Mouse (Mus musculus) thymus, adult 2 months (tissue): ENCODE results near the gene Nxpe2. TPM values are rescaled to one million over a fixed set of nuclear protein-coding genes. Genes with fewer than 3 reads are reported as not detected.
"Not testable (repeated sequence)": the region's sequence is repeated elsewhere in the genome, so short reads cannot be mapped to it uniquely, and the experiment has no call there.

Experiments used
- DNase-seq: peaks from one replicate; pipeline ENCODE4 v3.0.0; 2021
- H3K27ac ChIP-seq: fragments of 200-500 bp; 2 replicates; pipeline ENCODE4 v1.5.1; 2012; ENCODE audit warnings: low read length, control low read depth; ENCODE audit not compliant: control insufficient read depth, insufficient read depth
- H3K27me3 ChIP-seq: fragments of 200-500 bp; 2 replicates; pipeline ENCODE4 v1.6.1; 2012; ENCODE audit warnings: mild to moderate bottlenecking, low read length, moderate library complexity, mixed read lengths; ENCODE audit not compliant: control insufficient read depth, insufficient read depth
- H3K36me3 ChIP-seq: fragments of 200-500 bp; 2 replicates; pipeline ENCODE4 v1.6.1; 2012; ENCODE audit warnings: mild to moderate bottlenecking, low read length, moderate library complexity; ENCODE audit not compliant: control insufficient read depth, insufficient read depth
- H3K4me1 ChIP-seq: fragments of 200-500 bp; replicated peaks from 2 replicates; pipeline ENCODE4 v1.6.1; 2012; ENCODE audit warnings: low read length; ENCODE audit not compliant: control insufficient read depth, insufficient read depth
- H3K4me3 ChIP-seq: fragments of 200-500 bp; 2 replicates; pipeline ENCODE4 v1.5.1; 2012; ENCODE audit warnings: mild to moderate bottlenecking, low read length, control low read depth, moderate library complexity; ENCODE audit not compliant: control insufficient read depth, insufficient read depth
- CTCF ChIP-seq: fragments of 200-500 bp; IDR thresholded peaks from 2 replicates; pipeline ENCODE4 v1.5.1; 2012; ENCODE audit warnings: mild to moderate bottlenecking, control low read depth, low read length, moderate library complexity, borderline replicate concordance; ENCODE audit not compliant: control insufficient read depth, poor library complexity, insufficient read depth; ENCODE audit errors: extremely low read depth
- POLR2A ChIP-seq: fragments of 200-500 bp; IDR thresholded peaks from 2 replicates; pipeline ENCODE4 v1.6.1; 2012; ENCODE audit warnings: mild to moderate bottlenecking, low read length, control low read depth, moderate library complexity; ENCODE audit not compliant: control insufficient read depth, poor library complexity, insufficient read depth; ENCODE audit errors: extremely low read depth
- WGBS: fragments of 180-500 bp; shearing (Covaris S2); methylation state at CpG from one replicate; pipeline ENCODE4 v1.1.7; 2018; 5-methylcytosine and 5-hydroxymethylcytosine counted together
- polyA plus RNA-seq: library from polyadenylated mRNA; depleted of rRNA; stranded (reverse); fragments of >200 nt; gene quantifications from 2 replicates; pipeline ENCODE4 v1.2.3, GENCODE M21; 2012; rRNA removed

Gene Nxpe2
- polyA plus RNA-seq, 1 experiment: 2.1 TPM

- Histone ChIP-seq H3K27me3 (no peaks in the 10 kb centered on the region), H3K4me1 (no peaks in the 10 kb centered on the region), H3K36me3 (no peaks in the 10 kb centered on the region), H3K4me3 (no peak overlapping the region), H3K27ac (no peak overlapping the region)
- DNase-seq: no peak
- WGBS: 78% methylated on average over 3 of the region's 3 CpGs
- TF ChIP-seq POLR2A: no peak
- TF ChIP-seq CTCF: no peak
Observed at GRCm38 (mm10) chr9:48314194-48314593, 39.1 kb downstream of the Nxpe2 start.

- Histone ChIP-seq H3K4me1 (no peaks in the 10 kb centered on the region), H3K27ac (no peak overlapping the region), H3K27me3 (no peaks in the 10 kb centered on the region), H3K4me3 (no peak overlapping the region), H3K36me3 (no peaks in the 10 kb centered on the region)
- no peak for DNase-seq
- TF ChIP-seq CTCF (no peak), POLR2A (no peak)
- WGBS: 92% methylated on average over 5 of the region's 5 CpGs
Observed at GRCm38 (mm10) chr9:48311241-48311640, 42.0 kb downstream of the Nxpe2 start.

- H3K36me3 ChIP-seq, H3K4me3 ChIP-seq, H3K4me1 ChIP-seq, H3K27ac ChIP-seq, DNase-seq, H3K27me3 ChIP-seq: not testable (repeated sequence)
- WGBS: 94% methylated on average over 5 of the region's 5 CpGs
Observed at GRCm38 (mm10) chr9:48303564-48303963, 49.7 kb downstream of the Nxpe2 start.

DNA sequence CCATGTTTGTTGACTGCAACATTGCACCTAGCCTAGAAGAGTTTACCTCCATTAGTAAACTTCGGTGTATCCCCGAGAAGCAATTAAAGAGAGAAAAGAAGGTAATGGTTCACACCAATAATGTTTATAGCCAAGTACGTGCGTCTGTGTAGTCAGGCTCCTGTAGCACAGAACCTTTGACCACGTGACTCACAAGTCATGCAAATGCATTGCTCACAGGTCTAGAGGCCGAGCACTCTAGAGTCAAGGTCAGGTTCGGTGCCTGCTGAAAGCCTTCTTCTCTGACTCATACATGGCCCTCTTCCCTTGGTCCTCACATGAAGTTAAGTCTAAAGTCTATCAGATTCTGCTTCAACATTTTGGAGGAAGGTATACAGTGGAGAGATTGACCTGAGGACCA, 54.3 kb downstream of the Nxpe2 start:
- Histone ChIP-seq H3K27ac (no peak overlapping the region), H3K27me3 (no peaks in the 10 kb centered on the region), H3K36me3 (no peaks in the 10 kb centered on the region), H3K4me3 (no peak overlapping the region), H3K4me1 (no peaks in the 10 kb centered on the region)
- 97% methylated on average over 7 of the region's 7 CpGs for WGBS
- TF ChIP-seq POLR2A (no peak), CTCF (no peak)
- DNase-seq: no peak

DNA sequence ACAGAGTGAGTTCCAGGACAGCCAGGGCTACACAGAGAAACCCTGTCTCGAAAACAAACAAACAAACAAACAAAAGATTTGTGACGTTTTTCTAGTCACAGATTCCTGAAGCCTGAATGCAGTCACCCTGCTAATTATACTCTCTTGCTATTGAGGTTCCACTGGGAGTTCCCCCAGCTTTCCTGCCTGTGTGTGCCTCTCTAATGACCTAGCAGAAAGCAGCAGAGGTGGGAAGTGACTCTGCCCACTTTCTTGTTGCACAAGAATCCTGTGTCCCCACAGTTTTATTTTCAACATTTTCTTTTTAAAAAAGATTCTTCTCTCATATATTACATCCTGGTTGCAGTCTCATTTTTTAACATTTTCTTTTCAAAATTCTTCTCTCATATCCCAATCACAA, 58.5 kb downstream of the Nxpe2 start:
- Histone ChIP-seq H3K36me3 (no peaks in the 10 kb centered on the region), H3K27me3 (no peaks in the 10 kb centered on the region), H3K4me1 (no peaks in the 10 kb centered on the region), H3K27ac (no peak overlapping the region), H3K4me3 (no peak overlapping the region)
- no peak for TF ChIP-seq CTCF
- TF ChIP-seq POLR2A: no peak
- no peak for DNase-seq
- 53% methylated on average over 2 of the region's 2 CpGs for WGBS

DNA sequence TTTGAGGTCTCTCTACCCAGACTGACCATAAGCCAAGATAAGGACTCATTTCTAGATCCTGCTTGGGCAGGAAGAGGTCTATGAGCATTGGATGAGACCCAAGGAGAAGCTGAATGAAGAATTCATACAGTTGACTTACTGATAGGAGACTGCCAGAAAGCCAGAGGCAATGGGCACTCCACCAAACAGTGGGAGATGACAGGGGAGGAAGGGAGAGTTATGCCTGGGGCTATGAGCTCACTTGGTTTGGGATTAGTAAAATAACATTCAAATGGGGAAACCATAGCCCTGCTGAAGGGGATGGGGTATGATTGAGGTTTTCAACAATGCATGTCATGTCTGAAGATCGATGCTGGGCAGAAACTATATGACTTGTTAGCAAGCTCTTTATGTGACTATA, 63.0 kb downstream of the Nxpe2 start:
- DNase-seq: no peak
- no peaks in the 10 kb centered on the region for H3K4me1 ChIP-seq
- no peak overlapping the region for H3K27ac ChIP-seq
- H3K36me3 ChIP-seq: no peaks in the 10 kb centered on the region
- WGBS: 94% methylated on average over 1 of the region's 1 CpGs
- no peaks in the 10 kb centered on the region for H3K27me3 ChIP-seq
- no peak overlapping the region for H3K4me3 ChIP-seq
- no peak for TF ChIP-seq CTCF
- no peak for TF ChIP-seq POLR2A

DNA sequence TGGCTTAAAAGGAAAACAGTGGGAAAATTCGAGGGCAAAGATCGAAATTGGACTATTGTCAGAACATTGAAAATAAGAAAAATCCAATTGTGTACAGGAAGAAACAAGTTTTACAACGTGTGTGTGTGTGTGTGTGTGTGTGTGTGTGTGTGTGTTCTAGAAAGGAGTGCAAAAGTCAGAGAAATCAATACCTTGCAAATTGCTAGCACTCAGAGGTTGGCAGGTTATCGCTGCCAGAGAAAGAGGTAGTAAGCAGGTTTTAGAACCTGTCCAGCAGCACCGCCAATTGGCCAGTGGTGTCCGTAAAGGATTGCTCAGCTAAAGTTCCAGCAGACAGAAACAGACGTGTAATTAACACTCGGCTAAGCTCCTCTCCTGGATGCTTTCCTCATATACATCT, 69.0 kb downstream of the Nxpe2 start:
- Histone ChIP-seq H3K4me3 (no peak overlapping the region), H3K36me3 (no peaks in the 10 kb centered on the region), H3K27ac (no peak overlapping the region), H3K27me3 (no peaks in the 10 kb centered on the region), H3K4me1 (no peaks in the 10 kb centered on the region)
- no peak for DNase-seq
- TF ChIP-seq CTCF (no peak), POLR2A (no peak)
- WGBS: 90% methylated on average over 8 of the region's 8 CpGs

- TF ChIP-seq CTCF: no peak
- no peak for TF ChIP-seq POLR2A
- no peaks in the 10 kb centered on the region for H3K27me3 ChIP-seq
Observed at GRCm38 (mm10) chr9:48276831-48277230, 76.4 kb downstream of the Nxpe2 start.

More at GRCm38 (mm10) chr9:48276831-48277230, 76.4 kb downstream of the Nxpe2 start:
- Histone ChIP-seq H3K4me1 (no peaks in the 10 kb centered on the region), H3K36me3 (no peaks in the 10 kb centered on the region), H3K4me3 (no peak overlapping the region), H3K27ac (no peak overlapping the region)
- DNase-seq: no peak
- 93% methylated on average over 15 of the region's 15 CpGs for WGBS

Other genes starting within 250 kb of the Nxpe2 start
- gene Nxpe4, start 191.4 kb downstream of the Nxpe2 start, polyA plus RNA-seq: 0.54 TPM in 2 replicates
- gene Rexo2, start 127.2 kb upstream of the Nxpe2 start, polyA plus RNA-seq: 48.4 and 51.0 TPM in 2 replicates
- 30.9 and 37.2 TPM in 2 replicates for gene Rbm7, start 141.8 kb upstream of the Nxpe2 start, polyA plus RNA-seq
- gene Gm5617, start 142.0 kb upstream of the Nxpe2 start, polyA plus RNA-seq: 44.7 and 60.3 TPM in 2 replicates